Mouse (Mus musculus) bone marrow macrophage, adult 2 months (primary cell): ENCODE measurements around the gene Arhgef19.

ENCODE experiments used
- CTCF ChIP-seq: IDR thresholded peaks from 2 replicates; pipeline ENCODE4 v1.5.1; 2012; ENCODE audit warnings: low read depth, mild to moderate bottlenecking, low read length, moderate library complexity
- POLR2A ChIP-seq: IDR thresholded peaks from 2 replicates; pipeline ENCODE4 v1.6.1; 2012; ENCODE audit warnings: mild to moderate bottlenecking, low read depth, low read length, borderline replicate concordance

DNA sequence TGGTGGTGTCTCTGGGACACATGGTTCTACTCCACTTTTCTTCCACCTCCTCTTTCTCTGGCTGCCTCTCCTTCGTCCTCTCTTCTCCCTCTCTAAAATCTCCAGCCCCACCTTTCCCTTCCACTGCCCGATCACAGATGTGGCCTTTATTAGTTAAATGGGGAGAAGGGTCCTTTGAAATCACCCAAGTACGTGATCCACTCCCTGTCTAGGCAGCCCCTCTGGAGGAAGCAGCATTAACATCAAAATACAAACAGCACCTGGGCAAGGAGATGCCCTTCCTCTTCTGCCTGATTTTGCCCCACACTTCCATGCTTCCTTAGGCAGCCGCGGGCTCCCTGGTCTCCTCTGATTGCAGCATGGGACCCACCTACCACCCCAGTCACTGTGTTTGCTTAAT is 43.3 kb downstream of the Arhgef19 start:
- TF ChIP-seq POLR2A (no peak), CTCF (no peak)
